Mouse (Mus musculus) G1E (cell line): Measurements from ENCODE around the gene Rrp1b. TPM values are rescaled to one million over a fixed set of nuclear protein-coding genes. Genes with fewer than 3 reads are reported as not detected.

ENCODE experiments used
- ATAC-seq: 2 replicates; pipeline ENCODE4 v1.8.0; 2016; ENCODE audit warnings: mild to moderate bottlenecking; ENCODE audit not compliant: insufficient number of reproducible peaks, poor library complexity, low FRiP score, severe bottlenecking; ENCODE audit errors: extremely low read depth
- DNase-seq: peaks from one replicate; pipeline ENCODE4 v3.0.0; 2012; ENCODE audit warnings: low spot score
- H3K27me3 ChIP-seq: 2 replicates; pipeline ENCODE4 v1.6.1; 2012; ENCODE audit warnings: mild to moderate bottlenecking, low read length, inconsistent platforms; ENCODE audit not compliant: insufficient read depth
- H3K36me3 ChIP-seq: replicated peaks from 2 replicates; pipeline ENCODE3; 2012; ENCODE audit warnings: mild to moderate bottlenecking, inconsistent platforms
- H3K4me1 ChIP-seq: 2 replicates; pipeline ENCODE4 v1.6.1; 2012; ENCODE audit warnings: low read depth, low read length, inconsistent platforms, mixed read lengths; ENCODE audit not compliant: insufficient read depth
- H3K4me3 ChIP-seq: 2 replicates; pipeline ENCODE4 v1.5.1; 2012; ENCODE audit warnings: low read depth, mild to moderate bottlenecking, inconsistent platforms, low read length, moderate library complexity, mixed read lengths
- H3K9me3 ChIP-seq: replicated peaks from 2 replicates; pipeline ENCODE4 v1.6.1; 2012; ENCODE audit warnings: inconsistent platforms
- CTCF ChIP-seq: IDR thresholded peaks from 2 replicates; pipeline ENCODE4 v1.5.1; 2012; ENCODE audit warnings: low read depth, low read length, inconsistent platforms, mixed read lengths
- GATA1 ChIP-seq: IDR thresholded peaks from 2 replicates; pipeline ENCODE4 v1.6.1; 2012; ENCODE audit warnings: borderline replicate concordance, low read length, inconsistent platforms, mixed read lengths
- GATA2 ChIP-seq: IDR thresholded peaks from 2 replicates; pipeline ENCODE4 v1.6.1; 2012; ENCODE audit warnings: low read depth, low read length, inconsistent platforms, borderline replicate concordance
- POLR2AphosphoS5 ChIP-seq: IDR thresholded peaks from 2 replicates; pipeline ENCODE4 v1.6.1; 2012; ENCODE audit warnings: low read depth, low read length, inconsistent platforms; ENCODE audit not compliant: insufficient replicate concordance
- TAL1 ChIP-seq: conservative IDR thresholded peaks from 2 replicates; pipeline ENCODE4 v1.6.1; 2012; ENCODE audit warnings: low read depth, low read length, inconsistent platforms, mixed read lengths
- polyA plus RNA-seq: library from polyadenylated mRNA; stranded (reverse); fragments of >175 nt; gene quantifications from 2 replicates; pipeline ENCODE4 v1.2.3, GENCODE M21; 2012
- total RNA-seq, 2 experiments: library from RNA; stranded (forward) in 1 of 2; stranded (reverse) in 1 of 2; fragments of 200-1000 nt in 1 of 2; fragments of >200 nt in 1 of 2; fragmentation: Nextera tagmentation in 1 of 2; gene quantifications; 2 replicates each; pipeline ENCODE4 v1.2.3; 2014 to 2017

Rrp1b gene
- total and polyA plus RNA-seq, 3 experiments: 33.1 to 156 (median 53.6) TPM

DNA sequence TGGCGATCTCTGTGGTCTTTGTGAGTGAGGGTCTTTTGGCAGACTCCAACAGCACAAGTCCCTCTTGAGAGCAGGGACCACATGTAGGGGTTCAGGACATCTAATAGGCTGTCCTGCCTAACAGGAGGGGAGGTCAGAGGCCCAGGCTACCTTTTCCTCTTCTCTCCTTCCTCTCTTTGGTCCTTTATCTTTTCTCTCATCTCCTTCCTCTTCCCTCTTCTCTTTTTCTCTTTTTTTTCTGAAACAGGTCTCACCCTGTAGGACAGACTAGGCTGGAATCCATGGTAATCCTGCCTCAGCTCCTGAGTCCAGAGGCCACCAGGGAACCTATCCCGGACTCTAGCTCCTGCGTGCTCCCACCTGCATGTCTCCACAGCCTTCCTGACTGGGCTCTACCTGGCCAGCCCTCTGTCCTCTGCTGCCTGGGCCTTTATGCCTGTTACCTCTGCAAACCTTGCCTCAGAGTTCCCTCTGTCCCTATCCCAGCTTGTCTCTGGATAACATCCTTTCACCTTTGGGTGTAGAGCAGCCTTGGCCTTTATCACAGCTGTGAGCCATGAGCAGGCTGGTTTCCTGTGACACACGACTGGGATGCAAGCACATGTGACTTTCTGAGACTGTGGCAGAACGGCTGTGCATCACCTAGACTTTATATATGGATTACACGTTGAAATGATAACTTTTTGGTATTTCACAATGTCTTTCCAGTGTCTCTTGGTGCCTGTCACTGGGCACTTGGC, 73.5 kb downstream of the Rrp1b start:
- Histone ChIP-seq H3K4me1 (peaks cover 84% of the 10 kb centered on the region), H3K27me3 (no peaks in the 10 kb centered on the region), H3K36me3 (peaks cover 15% of the 10 kb centered on the region), H3K4me3 (peak overlapping the region; percentile 57; the same call in 1 of the 2 replicates), H3K9me3 (no peaks in the 10 kb centered on the region)
- DNase-seq: no peak
- TF ChIP-seq POLR2AphosphoS5 (no peak), GATA1 (no peak), GATA2 (no peak), CTCF (no peak), TAL1 (no peak)
- no peak for ATAC-seq

GRCm38 (mm10) chr17:32110424-32110823, 74.5 kb downstream of the Rrp1b start:
- peaks cover 83% of the 10 kb centered on the region for H3K4me1 ChIP-seq
- H3K36me3 ChIP-seq: peaks cover 20% of the 10 kb centered on the region
- no peak for DNase-seq

DNA sequence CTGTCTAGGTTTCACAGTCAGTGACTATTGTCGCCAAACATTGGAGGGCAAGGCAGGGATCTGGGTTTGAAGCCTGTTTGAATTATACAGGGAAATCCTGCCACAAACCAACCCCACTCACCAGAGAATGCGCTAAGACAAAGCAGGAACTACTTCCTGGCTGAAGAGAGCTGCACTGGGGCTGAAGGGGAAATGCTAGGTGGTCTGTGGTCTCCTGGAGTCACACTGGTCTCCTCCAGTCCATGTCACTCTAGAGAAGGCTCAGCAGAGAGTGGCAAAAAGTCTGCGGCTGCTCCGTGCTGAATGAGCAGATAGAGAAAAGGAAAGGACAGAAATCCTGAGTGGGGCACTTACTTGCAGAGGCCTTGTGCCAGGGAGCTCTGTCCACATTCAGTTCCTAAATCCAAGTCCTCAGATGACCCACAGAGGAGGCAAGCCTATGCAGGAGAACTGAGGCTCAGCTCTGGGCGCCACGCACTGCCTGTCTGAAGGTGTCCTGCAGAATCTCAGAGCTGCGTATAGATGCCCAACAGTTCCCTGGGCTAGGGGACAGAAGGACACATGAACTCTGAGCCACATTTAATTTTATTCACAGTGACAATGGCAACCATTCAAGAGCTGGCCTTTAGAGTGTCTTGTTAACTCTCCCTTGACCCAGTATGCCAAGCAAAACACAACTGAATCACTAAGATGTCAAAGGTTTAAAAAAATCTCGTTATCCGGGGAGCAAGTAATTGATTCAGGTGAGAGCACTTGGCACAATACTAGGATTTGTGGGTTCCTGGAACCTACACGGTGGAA, 75.3 kb downstream of the Rrp1b start:
- Histone ChIP-seq H3K4me3 (peak overlapping the region; percentile 62; the same call in 1 of the 2 replicates), H3K36me3 (peaks cover 28% of the 10 kb centered on the region), H3K4me1 (peaks cover 83% of the 10 kb centered on the region), H3K27me3 (no peaks in the 10 kb centered on the region), H3K9me3 (no peaks in the 10 kb centered on the region)
- TF ChIP-seq POLR2AphosphoS5: no peak
- TF ChIP-seq CTCF: no peak
- TF ChIP-seq GATA2: no peak
- no peak for TF ChIP-seq GATA1
- no peak for TF ChIP-seq TAL1
- DNase-seq (no peak), ATAC-seq (no peak)

More at GRCm38 (mm10) chr17:32110424-32110823, 74.5 kb downstream of the Rrp1b start:
- TF ChIP-seq GATA1: no peak
- no peak for TF ChIP-seq TAL1
- no peak; the same call in 1 of the 2 replicates for TF ChIP-seq POLR2AphosphoS5
- no peak for TF ChIP-seq CTCF
- no peak for TF ChIP-seq GATA2
- no peak for ATAC-seq
- Histone ChIP-seq H3K4me3 (peak overlapping the region; percentile 62; the same call in 1 of the 2 replicates), H3K9me3 (no peaks in the 10 kb centered on the region), H3K27me3 (no peaks in the 10 kb centered on the region)

Other genes starting within 250 kb of the Rrp1b start
- 10.5 and 13.1 TPM in 2 replicates for gene Sik1, start 180.3 kb upstream of the Rrp1b start, total RNA-seq (2014; fragmentation: Nextera tagmentation)
- gene Sik1, start 180.3 kb upstream of the Rrp1b start, total RNA-seq (2017): 0.98 and 1.9 TPM in 2 replicates
- 6.9 and 7.7 TPM in 2 replicates for gene Sik1, start 180.3 kb upstream of the Rrp1b start, polyA plus RNA-seq
- not detected in 2 replicates for gene Hsf2bp, start 249 bp downstream of the Rrp1b start, total RNA-seq (2014; fragmentation: Nextera tagmentation)
- not detected in 2 replicates for gene Hsf2bp, start 249 bp downstream of the Rrp1b start, total RNA-seq (2017)
- gene Hsf2bp, start 249 bp downstream of the Rrp1b start, polyA plus RNA-seq: not detected in 2 replicates
- 3.3 and 4.4 TPM in 2 replicates for gene Notch3, start 130.8 kb downstream of the Rrp1b start, total RNA-seq (2014; fragmentation: Nextera tagmentation)
- gene Notch3, start 130.8 kb downstream of the Rrp1b start, total RNA-seq (2017): 0.16 and 0.17 TPM in 2 replicates
- gene Notch3, start 130.8 kb downstream of the Rrp1b start, polyA plus RNA-seq: 4.2 and 4.4 TPM in 2 replicates
- 0.29 and 0.68 TPM in 2 replicates for gene Ephx3, start 153.4 kb downstream of the Rrp1b start, total RNA-seq (2014; fragmentation: Nextera tagmentation)
- 0.23 and 0.38 TPM in 2 replicates for gene Ephx3, start 153.4 kb downstream of the Rrp1b start, total RNA-seq (2017)
- gene Ephx3, start 153.4 kb downstream of the Rrp1b start, polyA plus RNA-seq: 0.02 TPM in 1 of 2 replicates, not detected in the other
- 269 and 323 TPM in 2 replicates for gene Brd4, start 248.6 kb downstream of the Rrp1b start, total RNA-seq (2014; fragmentation: Nextera tagmentation)
- gene Brd4, start 248.6 kb downstream of the Rrp1b start, total RNA-seq (2017): 11.5 and 16.0 TPM in 2 replicates
- gene Brd4, start 248.6 kb downstream of the Rrp1b start, polyA plus RNA-seq: 210 and 237 TPM in 2 replicates